Mouse (Mus musculus): ENCODE measurements at regions not wholly inside any gene's neighbourhood (a gene's known extent, or its start where the extent isn't known, plus 50 kb on each side); places are given as distances from the start of the nearest gene placed in this dataset.

DNA sequence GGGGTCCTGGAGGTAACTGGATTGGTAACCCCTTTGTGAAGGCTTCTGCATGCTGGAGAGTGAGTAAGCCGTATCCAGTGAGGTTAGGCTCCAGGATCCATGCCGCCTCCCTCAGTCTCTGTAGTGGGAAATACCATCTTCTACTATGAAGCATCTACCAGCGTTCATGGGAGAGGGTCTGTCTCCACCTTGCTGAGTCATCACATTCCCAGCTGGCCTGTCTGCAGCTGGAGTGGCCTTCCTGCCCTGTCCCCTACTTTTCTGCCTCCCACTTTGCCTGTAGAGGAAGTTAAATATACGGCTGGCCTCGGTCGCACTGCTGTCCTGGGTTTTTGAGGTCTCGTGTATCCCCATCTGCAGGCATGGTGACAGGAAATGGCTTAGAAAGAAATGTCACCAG, 78.0 kb upstream of the Sec14l1 start:
- DNase-seq (ENCODE audit: low read depth in 1 of 2, low spot score in 2 of 2), result no peak

DNA sequence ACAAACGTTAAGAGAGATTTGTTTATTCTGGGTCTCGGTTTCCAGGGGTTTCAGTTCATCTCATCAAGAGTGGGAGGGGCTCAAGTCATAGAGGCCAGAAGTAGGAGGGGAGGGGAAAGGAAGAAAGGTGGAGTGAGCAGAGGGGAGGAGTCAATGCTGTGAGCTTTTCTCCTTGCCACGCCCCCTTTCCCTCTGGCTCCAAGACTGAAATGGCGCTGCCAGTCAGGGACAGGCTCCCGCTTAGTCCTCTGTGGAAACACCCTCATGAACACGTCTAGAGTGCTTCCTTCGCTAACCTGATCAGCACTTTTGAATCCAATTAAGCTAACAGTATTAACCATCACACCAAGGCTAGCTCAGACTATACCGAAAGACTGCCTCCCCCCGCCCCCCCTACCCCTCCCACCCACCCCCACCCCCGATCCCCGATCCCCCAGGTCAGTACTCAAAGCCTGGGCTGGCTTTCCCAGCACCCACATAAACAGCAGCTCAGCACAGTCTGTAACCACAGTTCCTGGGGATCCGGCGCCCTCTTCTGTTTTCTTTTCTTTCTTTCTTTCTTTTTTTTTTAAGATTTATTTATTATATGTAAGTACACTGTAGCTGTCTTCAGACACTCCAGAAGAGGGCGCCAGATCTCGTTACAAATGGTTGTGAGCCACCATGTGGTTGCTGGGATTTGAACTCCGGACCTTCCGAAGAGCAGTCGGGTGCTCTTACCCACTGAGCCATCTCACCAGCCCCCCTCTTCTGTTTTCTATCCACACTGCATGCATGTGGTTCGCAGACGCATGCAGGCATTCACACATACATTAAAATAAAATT, 76.5 kb upstream of the Sec14l1 start:
- no peak for DNase-seq (ENCODE audit: low read depth in 1 of 2, low spot score in 2 of 2)

DNA sequence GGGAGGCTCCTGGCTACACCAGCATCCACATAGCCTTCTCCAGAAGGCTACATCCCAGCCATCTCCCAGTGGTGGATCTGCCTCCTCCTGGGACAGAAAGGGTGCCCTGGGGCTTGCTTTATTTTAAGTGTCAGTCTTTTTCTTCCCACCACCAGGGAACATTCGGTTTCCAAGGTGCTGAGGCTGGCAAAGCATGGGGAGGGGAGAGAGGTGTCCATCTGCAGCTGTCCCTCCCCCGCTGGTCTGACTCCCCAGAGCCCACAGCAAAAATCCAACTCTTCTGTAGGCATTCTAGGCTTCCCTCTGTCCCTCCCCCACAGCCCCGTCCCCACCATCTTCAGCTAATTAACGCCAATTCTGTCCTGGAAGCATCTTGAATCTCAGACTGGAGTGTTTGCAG, 74.1 kb upstream of the Sec14l1 start:
- no peak for DNase-seq (ENCODE audit: low read depth in 1 of 2, low spot score in 2 of 2)

DNA sequence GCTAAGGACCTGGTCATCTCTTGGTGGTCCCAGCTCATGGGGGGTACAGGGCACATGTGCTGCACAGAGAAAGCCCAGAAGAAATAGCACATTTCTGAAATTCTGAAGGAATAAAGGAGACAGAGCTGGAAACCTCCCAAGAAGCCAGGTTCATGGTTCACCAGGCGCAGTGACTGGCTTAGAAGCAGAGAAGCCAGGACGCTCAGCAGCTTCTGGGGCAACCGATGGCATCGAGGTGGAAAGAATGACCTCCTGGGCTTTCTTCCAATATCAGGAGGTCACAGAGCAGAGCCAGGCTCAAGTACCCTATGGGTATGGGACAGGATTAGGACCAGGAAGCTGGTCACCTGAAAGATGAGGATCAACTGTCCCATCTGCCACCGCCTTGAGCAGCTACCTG, 72.6 kb upstream of the Sec14l1 start:
- no peak for DNase-seq (ENCODE audit: low read depth in 1 of 2, low spot score in 2 of 2)

DNA sequence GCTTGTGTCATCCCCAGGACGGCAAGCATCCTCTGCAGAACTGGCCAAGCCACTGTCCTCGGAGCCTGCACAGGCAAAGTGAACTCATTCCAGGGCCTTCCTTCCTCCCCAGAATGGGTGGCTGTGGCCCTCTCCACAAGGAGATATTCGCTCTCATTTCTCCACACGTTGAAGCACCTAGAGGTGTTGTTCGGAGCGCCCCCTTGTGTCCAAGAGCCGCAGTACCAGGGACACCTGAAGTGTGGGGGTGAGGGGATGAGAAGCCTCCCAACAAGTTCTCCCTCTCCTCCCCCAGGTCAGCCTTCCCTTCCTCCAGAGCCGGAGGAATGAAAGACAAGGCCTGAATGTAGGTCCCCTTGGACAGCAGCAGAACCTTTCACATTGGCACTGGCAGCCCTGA, 71.4 kb upstream of the Sec14l1 start:
- peak in 1 of 2 experiments; percentile 34 for DNase-seq (ENCODE audit: low read depth in 1 of 2, low spot score in 2 of 2)

DNA sequence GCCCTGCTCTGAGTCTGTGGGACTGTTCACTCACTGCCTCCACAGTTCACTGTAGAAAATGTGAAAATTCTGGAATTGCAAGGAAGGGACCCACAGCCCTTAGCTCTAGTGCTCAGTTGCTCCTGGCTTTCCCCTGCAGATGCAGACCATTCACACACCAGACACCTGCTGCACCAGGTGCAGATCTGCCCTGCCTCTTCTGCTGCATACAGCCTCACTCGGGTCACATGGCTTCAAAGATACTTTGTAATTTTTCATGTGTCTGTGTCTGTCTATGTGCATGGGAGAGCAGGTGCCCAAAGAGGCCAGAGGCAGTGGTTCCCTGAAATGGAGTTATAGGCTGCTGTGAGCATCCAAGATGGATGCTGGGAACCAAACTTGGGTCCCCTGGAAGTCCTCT, 70.2 kb upstream of the Sec14l1 start:
- no peak for DNase-seq (ENCODE audit: low read depth in 1 of 2, low spot score in 2 of 2)

DNA sequence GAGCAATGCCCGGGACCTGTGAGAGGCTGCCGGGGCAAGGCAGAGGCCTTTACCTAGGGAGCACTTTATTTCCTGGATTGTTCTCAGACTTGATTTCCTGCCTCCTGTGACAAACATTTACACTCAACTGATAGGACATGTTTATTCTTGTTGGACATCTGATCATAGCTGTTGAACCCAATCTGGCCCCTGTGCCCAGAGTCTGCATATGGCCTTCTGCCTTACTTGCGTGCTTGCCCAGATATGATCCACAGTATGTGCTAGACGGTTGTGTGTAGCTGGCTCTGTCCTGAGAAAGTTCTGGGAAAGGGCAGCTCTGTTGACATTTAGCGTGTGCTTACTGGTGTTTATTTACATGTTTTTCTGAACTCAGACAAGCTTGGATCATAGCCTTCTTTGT, 68.3 kb upstream of the Sec14l1 start:
- DNase-seq (ENCODE audit: low read depth in 1 of 2, low spot score in 2 of 2), result no peak

DNA sequence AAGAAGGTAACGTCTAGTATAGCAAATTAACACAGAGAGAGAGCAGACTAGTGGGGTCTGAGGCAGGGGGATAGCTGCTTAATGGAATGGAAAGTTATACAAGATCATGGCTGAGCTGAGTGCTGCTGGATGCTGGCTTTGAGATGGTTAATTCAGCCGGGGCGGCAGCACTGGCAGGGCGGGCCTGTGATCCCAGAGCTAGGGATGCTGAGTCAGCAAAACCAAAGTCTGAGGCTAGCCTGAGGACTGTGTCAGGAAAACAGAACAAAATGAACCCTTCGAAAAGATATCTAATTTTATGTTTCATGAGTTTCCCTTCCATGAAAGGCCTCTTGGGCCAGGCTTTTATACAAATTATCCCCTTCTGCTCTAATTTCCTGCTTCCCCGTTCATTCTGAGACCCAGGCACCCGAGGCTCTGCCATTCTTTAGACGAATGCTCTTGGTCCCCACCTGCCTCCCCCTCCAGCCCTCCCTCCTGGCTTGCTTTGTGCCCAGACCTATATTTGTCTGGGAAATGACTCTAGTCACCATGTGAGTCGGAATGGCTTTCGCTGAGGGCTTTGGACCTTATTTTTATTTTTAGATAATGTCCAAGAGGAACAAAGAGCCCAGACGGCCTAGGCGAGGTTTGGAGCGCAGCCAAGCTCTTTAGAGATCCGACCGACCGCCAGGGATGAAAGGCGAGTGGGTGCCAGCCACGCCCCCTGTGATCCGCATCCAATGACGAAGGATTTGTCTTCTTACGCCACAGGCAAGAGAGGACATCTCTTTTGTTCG, 67.6 kb upstream of the Sec14l1 start:
- no peak for DNase-seq (ENCODE audit: low read depth in 1 of 2, low spot score in 2 of 2)

DNA sequence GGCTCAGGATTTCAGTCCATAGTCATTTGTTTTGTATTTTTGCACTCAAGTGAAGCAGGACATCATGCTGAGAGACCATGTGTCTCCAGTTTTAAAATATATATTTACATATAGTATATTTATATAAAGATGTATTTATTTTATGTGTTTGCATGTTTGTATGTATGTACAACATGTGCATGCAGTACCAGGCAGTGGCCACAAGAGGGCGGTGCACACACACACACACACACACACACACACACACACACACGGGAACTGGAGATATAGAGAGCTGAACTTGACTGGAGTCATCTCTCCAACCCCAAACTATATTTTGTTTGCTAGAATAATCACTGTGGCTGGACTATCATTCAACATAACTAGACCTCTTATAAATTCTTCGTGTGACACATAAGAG, 66.1 kb upstream of the Sec14l1 start:
- no peak for DNase-seq (ENCODE audit: low read depth in 1 of 2, low spot score in 2 of 2)

DNA sequence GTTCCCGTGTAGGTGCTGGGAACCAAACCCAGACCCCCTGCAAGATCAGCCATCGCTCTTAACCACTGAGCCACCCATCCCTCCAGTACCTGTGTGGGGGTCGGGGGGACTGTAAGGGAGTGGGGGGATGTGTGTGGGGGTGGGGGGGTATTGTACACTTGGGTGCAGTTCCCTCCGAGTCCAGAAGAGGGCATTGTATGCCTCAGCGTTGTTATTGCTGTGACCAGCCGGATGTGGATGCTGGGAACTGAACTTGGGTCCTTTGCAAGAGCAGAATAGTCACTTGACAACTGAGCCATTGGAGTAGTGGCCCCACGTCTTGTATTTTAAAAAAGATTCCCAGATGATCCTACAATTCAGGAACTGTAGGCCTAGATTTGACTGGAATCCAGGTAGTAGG, 64.2 kb upstream of the Sec14l1 start:
- no peak for DNase-seq (ENCODE audit: low read depth in 1 of 2, low spot score in 2 of 2)

DNA sequence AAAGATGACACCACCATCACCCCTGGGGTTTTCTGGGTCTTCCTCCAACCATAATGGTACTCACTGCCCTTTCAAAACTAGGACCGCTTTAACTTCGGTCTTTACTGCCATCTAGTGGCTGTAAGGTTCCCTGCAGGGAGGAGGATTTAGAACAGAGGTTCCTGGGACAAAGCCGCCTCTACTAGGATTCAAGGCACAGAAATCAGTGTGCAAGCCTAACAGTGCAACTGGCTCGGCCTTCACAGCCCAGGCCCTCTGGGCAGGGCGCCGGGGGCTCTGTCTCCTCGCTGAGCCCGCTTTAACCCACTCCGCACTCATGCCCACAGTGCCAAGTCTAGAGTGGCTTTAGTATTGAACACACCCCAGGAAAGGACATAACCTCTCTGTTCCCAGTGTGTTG, 58.0 kb upstream of the Sec14l1 start:
- no peak for DNase-seq (ENCODE audit: low read depth in 1 of 2, low spot score in 2 of 2)

DNA sequence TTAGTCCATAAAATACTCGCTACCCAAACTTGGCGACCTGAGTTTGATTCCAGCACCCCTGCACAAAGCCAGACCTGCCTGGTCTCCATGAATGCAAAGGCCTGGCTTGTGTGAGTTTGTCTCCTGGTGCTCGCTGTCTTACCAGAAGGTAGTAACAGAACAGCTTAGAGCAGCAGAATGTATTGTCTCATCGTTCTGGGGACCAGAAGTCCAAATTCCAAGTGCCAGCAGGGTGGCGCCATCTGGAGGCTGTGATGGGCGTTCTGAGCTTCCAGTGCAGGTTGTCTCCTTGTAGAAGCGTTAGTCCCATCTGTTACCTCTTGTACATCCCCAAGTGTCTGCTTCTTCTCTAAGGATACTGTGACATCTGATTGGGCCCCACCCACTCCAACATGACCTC, 57.5 kb upstream of the Sec14l1 start:
- DNase-seq (ENCODE audit: low read depth in 1 of 2, low spot score in 2 of 2), result no peak

DNA sequence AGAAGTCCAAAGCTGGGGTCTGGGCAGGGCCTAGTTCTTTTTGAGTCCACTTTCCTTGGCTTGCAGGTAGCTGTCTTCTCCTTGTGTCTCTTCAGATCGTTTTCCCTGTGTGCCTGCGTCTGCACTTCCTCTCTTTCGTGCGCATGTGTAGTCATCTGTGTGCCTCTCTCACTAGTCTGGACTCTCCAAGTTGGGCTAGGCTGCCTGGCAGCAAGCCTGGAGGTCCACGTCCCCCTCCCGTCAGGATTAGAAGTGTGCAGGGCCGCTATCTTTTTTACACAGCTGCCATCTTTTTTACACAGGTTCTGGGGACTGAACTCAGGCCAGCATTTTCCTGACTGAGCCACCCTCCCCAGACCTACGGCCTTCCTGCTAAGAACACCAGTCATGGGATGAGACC, 55.8 kb upstream of the Sec14l1 start:
- no peak for DNase-seq (ENCODE audit: low read depth in 1 of 2, low spot score in 2 of 2)

DNA sequence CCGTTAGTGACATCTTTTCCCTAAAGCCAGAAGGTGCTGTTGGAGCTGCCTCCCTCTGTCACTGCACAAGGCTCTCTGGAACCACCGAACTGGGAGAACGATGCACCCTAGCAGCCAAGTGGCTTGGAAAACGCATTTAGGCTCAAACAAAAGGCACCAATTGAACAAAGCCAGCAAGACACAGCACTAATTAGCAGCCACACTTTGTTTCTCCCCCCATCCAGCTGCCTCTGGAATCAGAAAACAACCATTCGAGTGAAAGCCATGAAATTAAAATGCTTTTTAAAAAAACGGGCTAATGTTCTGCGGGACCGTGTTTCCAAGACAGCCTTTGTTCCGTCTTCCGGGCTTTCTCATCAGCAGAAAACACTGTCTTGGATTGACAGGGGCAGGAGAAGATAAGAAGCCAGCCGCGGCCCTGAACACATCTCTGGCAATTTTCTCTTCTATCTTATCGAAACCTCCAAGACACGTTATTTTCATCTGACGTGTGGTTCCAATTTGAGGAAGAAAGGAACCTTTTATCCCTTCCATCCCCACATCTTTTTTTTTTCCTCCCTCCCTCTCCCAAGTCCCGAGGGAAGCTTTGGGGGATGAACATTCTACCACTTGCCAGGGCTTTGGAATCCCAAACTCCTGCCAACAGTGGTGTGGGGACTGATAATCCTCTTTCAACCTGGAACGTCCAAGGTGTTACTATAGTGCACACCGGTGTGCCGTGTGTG, 54.8 kb upstream of the Sec14l1 start:
- DNase-seq (ENCODE audit: low read depth in 1 of 2, low spot score in 2 of 2), result no peak

DNA sequence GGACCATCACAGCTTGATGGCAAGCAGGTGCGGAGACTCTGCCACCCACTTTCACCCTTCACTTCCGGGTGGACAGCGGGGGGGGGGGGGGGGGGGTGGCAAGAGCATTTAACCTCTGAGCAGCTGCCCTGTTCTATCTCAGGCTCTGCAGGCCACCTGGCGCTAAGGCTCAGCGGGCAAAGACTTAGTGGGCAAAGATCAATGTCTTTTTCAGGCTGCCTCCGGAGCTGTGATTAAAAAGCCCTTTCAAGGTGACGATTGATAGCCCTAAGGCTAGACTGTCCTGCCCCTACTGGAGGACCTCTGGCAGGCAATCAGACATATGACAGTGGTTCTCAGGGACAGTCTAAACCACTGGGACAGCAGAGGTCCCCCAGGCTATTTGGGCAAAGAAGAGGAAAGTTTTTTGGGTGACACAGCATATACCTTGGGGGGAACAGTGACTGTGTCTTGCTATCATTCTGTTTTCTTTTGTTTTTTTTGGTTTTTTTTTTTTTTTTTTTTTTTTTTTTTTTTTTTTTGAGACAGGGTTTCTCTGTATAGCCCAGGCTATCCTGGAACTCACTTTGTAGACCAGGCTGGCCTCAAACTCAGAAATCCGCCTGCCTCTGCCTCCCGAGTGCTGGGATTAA, 54.1 kb upstream of the Sec14l1 start:
- DNase-seq (ENCODE audit: low read depth in 1 of 2, low spot score in 2 of 2), result no peak

DNA sequence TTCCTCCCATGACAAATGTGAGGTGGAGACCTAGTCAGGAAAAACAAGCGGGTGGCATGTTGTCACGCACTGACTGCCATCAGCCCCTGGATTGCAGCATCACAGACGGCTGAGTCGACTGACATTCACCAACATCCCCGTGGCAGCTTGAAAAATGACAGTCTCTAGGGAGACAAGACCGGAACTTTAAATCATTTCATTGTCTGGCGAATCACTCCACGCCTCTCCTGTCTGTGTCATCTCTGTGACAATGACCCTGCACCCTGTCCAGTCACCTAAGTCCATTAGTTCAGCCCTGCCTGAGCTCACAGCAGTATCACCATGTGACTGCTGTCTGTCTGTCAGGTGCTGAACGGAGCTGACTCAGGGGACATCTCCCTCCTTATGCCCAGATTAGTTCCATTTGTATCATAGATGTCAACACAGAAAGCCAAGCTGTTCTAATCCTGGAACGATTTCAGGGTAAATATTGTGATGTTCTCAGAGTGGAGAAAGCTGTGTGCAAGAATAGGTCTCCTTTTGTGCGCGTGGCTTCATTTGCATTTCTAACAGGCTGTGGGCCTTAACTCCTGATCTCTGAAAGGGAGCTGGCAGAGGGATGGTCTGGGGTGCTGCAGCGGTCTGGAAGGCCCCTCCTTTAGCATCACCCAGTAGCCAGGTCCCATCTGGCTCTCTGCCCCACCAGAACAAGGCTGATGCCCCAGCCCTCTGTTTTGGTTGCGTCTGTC, 52.0 kb upstream of the Sec14l1 start:
- DNase-seq (ENCODE audit: low read depth in 1 of 2, low spot score in 2 of 2), result no peak

Measured in monocyte, adult 2 months (primary cell).